Mouse (Mus musculus): ENCODE data around the gene Brd2. TPM values are rescaled to one million over a fixed set of nuclear protein-coding genes. Genes with fewer than 3 reads are reported as not detected.

Gene Brd2
- polyA plus RNA-seq, 1 experiment from 2014 or later, result 48.1 TPM

DNA sequence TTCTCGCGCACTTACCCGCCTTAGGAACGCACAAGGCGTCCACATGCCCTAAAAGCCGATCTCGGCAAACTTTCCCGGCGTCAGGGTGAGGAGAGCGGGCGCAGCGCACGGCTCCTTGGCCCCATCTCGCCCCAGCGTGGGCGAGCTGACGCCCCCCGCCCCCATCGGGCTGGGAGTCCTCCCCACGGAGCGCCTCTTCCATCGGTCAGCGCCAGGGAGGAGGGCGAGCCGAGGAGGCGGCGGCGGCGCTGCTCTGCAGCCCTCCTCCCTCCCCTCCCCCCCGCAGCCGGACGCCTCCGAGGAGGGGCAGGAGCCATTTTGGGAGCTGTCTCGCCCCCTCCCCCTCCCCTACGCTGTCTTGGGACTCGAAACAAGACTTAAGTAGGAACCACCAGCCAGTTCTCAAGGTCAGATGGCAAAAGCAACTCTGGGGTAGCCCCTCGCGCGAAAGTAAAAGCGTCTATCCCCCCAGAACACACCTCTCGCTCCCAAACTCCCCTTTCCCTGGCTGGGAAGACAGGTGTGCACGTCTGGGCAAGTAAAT, 2.2 kb downstream of the Brd2 start:
- peak overlapping the region; percentile 94 for H3K4me3 ChIP-seq (ENCODE audit: low read depth, low read length)
- H3K27me3 ChIP-seq (ENCODE audit: control insufficient read depth, insufficient read depth, low read length), result no peaks in the 10 kb centered on the region
- H3K27ac ChIP-seq (replicated peaks), result peak overlapping the region; percentile 100
- H3K9me3 ChIP-seq (ENCODE audit: control insufficient read depth, low read length), result no peaks in the 10 kb centered on the region
- peaks cover 2% of the 10 kb centered on the region; the same call in 1 of the 2 replicates for H3K4me1 ChIP-seq (replicated peaks; ENCODE audit: control insufficient read depth, insufficient read depth)
- DNase-seq (ENCODE audit: low spot score), result peak; percentile 93
- peak overlapping the region; percentile 95 for H3K4me2 ChIP-seq (replicated peaks; ENCODE audit: low read depth)
- H3K36me3 ChIP-seq (ENCODE audit: control insufficient read depth, insufficient read depth, low read length), result peaks cover 17% of the 10 kb centered on the region
- under 1% methylated on average over 32 of the region's 42 CpGs for WGBS
- H3K9ac ChIP-seq (ENCODE audit: low read length), result peak overlapping the region; percentile 96
- ATAC-seq (ENCODE audit: low FRiP score, low TSS enrichment), result peak; percentile 15
- TF ChIP-seq EP300 (optimal IDR thresholded peaks at IDR 0.05) (no peak), CTCF (IDR thresholded peaks at IDR 0.05; ENCODE audit: low read depth) (peak; percentile 19; the same call in 1 of the 2 replicates)

DNA sequence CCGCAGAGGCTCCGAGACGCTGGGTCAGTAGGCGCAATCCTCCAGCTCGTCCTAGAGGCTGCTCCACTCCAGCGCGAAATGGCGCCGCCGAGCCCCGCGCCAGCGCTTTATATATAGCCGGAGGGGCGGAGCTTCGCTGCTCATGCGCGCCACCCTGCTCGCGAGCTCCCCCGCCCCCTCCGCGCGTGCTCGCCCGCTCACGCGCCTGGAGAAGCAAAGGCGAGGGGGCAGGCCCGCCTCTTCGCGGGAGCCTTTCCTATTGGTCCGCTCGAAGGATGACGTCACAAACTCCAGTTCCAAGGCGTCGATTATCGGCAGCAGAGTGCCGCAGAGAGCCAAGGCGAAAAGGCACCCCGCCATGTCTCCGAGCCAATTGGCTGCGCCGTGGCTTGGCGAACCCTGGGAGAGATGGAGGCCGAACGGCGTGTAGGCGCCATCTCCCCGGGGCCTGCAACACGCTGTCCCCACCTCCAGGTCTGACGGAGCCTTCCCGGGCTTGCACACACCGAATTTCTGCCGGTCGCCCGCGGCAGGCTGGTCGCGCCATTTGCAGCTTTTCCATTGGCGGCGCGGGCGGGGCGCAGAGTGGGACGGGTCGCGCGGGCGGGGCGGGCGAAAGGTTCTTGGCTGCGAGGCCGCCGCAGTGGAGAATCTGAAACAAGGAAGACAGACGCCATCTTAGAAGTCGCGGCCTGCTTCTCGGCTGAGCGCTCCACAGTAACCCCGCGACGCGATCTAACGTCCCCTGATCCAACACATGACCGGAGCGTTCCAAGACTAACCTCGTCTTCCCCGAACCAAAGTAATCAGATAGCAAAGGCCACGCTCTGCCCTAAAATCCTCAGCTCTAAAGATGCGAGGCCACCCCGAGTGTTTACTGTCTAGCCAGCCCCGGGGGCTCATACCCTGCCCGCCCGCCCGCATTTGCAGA, 2.9 kb downstream of the Brd2 start, which contains the start of gene H2-DMa:
H2-DMa (plus strand) TSS at position 293 of the 931 bp plus-strand sequence.
- H3K4me1 ChIP-seq (replicated peaks; ENCODE audit: control insufficient read depth, insufficient read depth), result peaks cover 2% of the 10 kb centered on the region; the same call in 1 of the 2 replicates
- DNase-seq (ENCODE audit: low spot score) (peak; percentile 98), ATAC-seq (ENCODE audit: low FRiP score, low TSS enrichment) (peak; percentile 78)
- H3K27me3 ChIP-seq (ENCODE audit: control insufficient read depth, insufficient read depth, low read length), result no peaks in the 10 kb centered on the region
- peaks cover 24% of the 10 kb centered on the region for H3K36me3 ChIP-seq (ENCODE audit: control insufficient read depth, insufficient read depth, low read length)
- peak within 1 kb of the TSS; percentile 94 for H3K4me3 ChIP-seq (ENCODE audit: low read depth, low read length)
- TF ChIP-seq EP300 (optimal IDR thresholded peaks at IDR 0.05), result peak; percentile 68
- peak; percentile 22; the same call in 1 of the 2 replicates for TF ChIP-seq CTCF (IDR thresholded peaks at IDR 0.05; ENCODE audit: low read depth)
- peak within 1 kb of the TSS; percentile 100 for H3K27ac ChIP-seq (replicated peaks)
- under 1% methylated on average over 96 of the region's 96 CpGs for WGBS
- H3K4me2 ChIP-seq (replicated peaks; ENCODE audit: low read depth), result peak within 1 kb of the TSS; percentile 95
- peak within 1 kb of the TSS; percentile 96 for H3K9ac ChIP-seq (ENCODE audit: low read length)
- no peaks in the 10 kb centered on the region for H3K9me3 ChIP-seq (ENCODE audit: control insufficient read depth, low read length)

DNA sequence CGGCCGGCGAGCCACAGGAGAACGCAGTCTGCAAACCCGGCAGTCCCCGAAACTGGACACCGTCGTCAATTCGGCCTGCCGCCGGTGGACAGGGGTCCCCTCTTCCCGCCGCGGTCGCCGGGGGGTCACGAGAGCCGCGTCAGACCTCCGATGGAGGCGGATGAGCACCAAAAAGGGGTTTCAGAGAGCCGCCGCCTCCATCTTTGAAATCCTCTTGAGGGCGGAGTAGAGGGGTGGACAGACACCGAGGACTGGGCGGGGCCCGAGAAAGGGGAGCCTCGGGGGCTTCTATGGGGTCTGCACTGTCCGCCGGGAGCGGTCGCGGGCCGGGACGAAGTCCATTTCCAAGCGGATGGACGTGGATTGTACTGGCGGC, 3.6 kb downstream of the Brd2 start:
- no peak; the same call in 1 of the 2 replicates for ATAC-seq (ENCODE audit: low FRiP score, low TSS enrichment)
- Histone ChIP-seq H3K9ac (ENCODE audit: low read length) (peak overlapping the region; percentile 83), H3K36me3 (ENCODE audit: control insufficient read depth, insufficient read depth, low read length) (peaks cover 29% of the 10 kb centered on the region), H3K27me3 (ENCODE audit: control insufficient read depth, insufficient read depth, low read length) (no peaks in the 10 kb centered on the region), H3K9me3 (ENCODE audit: control insufficient read depth, low read length) (no peaks in the 10 kb centered on the region), H3K4me1 (replicated peaks; ENCODE audit: control insufficient read depth, insufficient read depth) (peaks cover 2% of the 10 kb centered on the region; the same call in 1 of the 2 replicates), H3K4me3 (ENCODE audit: low read depth, low read length) (peak overlapping the region; percentile 94), H3K4me2 (replicated peaks; ENCODE audit: low read depth) (peak overlapping the region; percentile 84), H3K27ac (replicated peaks) (peak overlapping the region; percentile 100)
- no peak for TF ChIP-seq CTCF (IDR thresholded peaks at IDR 0.05; ENCODE audit: low read depth)
- TF ChIP-seq EP300 (optimal IDR thresholded peaks at IDR 0.05), result no peak
- under 1% methylated on average over 36 of the region's 38 CpGs for WGBS
- no peak for DNase-seq (ENCODE audit: low spot score)

DNA sequence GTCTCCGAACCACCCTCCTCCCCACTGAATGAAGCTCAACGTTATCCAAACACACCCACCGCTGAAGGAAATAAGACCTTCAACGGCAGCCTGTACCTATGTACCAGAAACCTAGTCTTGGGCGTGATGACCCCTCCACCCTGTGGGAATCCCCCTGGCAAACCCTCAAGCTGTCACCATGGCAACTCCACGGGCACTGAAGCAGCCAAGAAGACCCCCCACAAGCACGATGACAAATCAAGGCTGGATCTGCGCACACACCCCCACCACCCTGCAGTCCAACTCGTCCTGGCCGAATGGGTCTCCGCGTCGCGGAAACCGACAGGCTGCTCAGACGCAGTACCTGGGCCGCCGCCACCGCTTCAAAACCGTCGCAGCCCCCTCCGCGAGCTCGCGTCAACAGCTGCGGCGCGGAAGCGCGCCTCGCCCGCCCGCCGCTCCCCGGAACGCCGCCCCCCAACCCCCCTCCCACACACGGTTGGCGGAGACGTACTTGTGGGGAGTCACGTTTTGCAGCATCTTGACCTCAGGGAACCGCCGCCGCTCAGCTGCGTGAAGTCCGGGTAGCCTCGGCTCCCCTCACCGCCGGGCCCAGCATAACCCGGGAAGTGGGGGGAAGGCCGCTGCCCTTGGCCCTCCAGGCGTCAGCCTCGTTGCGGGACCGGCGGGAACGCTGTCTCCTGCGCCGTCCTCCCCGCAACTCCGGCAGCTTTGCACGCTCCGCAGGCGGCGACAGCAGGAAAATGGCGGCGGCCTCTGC, 4.1 kb downstream of the Brd2 start:
- Histone ChIP-seq H3K36me3 (ENCODE audit: control insufficient read depth, insufficient read depth, low read length) (peaks cover 35% of the 10 kb centered on the region), H3K4me1 (replicated peaks; ENCODE audit: control insufficient read depth, insufficient read depth) (no peaks in the 10 kb centered on the region), H3K27ac (replicated peaks) (peak overlapping the region; percentile 100), H3K27me3 (ENCODE audit: control insufficient read depth, insufficient read depth, low read length) (no peaks in the 10 kb centered on the region), H3K4me3 (ENCODE audit: low read depth, low read length) (peak overlapping the region; percentile 94), H3K9me3 (ENCODE audit: control insufficient read depth, low read length) (no peaks in the 10 kb centered on the region), H3K9ac (ENCODE audit: low read length) (peak overlapping the region; percentile 83), H3K4me2 (replicated peaks; ENCODE audit: low read depth) (peak overlapping the region; percentile 84)
- WGBS, result under 1% methylated on average over 51 of the region's 67 CpGs
- ATAC-seq (ENCODE audit: low FRiP score, low TSS enrichment) (no peak), DNase-seq (ENCODE audit: low spot score) (peak; percentile 53)
- TF ChIP-seq EP300 (optimal IDR thresholded peaks at IDR 0.05) (no peak), CTCF (IDR thresholded peaks at IDR 0.05; ENCODE audit: low read depth) (no peak)

DNA sequence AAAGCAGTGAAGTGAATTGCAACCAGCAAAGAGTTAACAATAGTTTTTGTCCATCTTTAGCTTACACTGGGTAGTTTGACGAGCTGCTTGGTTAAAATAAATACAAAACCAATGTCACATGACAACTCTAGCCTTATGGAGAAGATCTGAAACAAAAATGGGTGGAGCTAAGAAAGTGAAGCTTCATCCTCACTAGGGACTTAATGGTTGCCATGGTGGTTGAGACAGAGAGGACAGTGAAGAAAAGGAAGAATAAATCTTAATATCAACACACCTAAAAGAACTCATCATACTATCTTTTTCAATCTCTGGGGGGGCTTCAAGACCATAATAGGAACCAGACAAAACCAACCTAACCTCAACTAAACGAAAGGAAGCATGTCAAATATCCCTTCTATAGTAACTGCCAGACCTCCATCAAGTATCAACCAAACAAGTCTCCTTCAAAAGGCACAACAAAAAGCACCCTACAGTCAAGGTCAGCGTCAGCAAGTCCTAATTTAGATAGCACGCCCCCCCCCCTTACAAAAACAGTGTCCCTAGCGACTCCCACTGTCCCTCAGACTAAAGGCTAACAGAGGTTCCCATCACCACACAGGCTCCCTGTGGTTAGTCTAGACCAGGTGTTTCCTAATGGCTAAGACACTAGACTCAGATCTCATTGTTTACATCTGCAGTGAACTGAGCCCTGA, 4.9 kb downstream of the Brd2 start:
- no peaks in the 10 kb centered on the region for H3K9me3 ChIP-seq (ENCODE audit: control insufficient read depth, low read length)
- H3K4me3 ChIP-seq (ENCODE audit: low read depth, low read length), result peak overlapping the region; percentile 94
- H3K9ac ChIP-seq (ENCODE audit: low read length), result peak overlapping the region; percentile 83
- no peaks in the 10 kb centered on the region for H3K27me3 ChIP-seq (ENCODE audit: control insufficient read depth, insufficient read depth, low read length)
- TF ChIP-seq CTCF (IDR thresholded peaks at IDR 0.05; ENCODE audit: low read depth) (no peak), EP300 (optimal IDR thresholded peaks at IDR 0.05) (no peak)
- H3K27ac ChIP-seq (replicated peaks), result no peak overlapping the region
- no peaks in the 10 kb centered on the region for H3K4me1 ChIP-seq (replicated peaks; ENCODE audit: control insufficient read depth, insufficient read depth)
- peak overlapping the region; percentile 84 for H3K4me2 ChIP-seq (replicated peaks; ENCODE audit: low read depth)
- peaks cover 42% of the 10 kb centered on the region for H3K36me3 ChIP-seq (ENCODE audit: control insufficient read depth, insufficient read depth, low read length)
- DNase-seq (ENCODE audit: low spot score) (no peak), ATAC-seq (ENCODE audit: low FRiP score, low TSS enrichment) (no peak)
- 0% methylated on average over 5 of the region's 5 CpGs for WGBS
